Mouse (Mus musculus) ES-Bruce4 (cell line): ENCODE data around the gene Nkiras2.

Source experiments
- CTCF ChIP-seq: IDR thresholded peaks from one replicate; pipeline ENCODE4 v1.8.1; 2011; ENCODE audit warnings: low read depth, low read length
- EP300 ChIP-seq: IDR thresholded peaks from 2 replicates; pipeline ENCODE4 v1.6.1; 2011; ENCODE audit warnings: low read depth, low read length; ENCODE audit not compliant: insufficient read depth
- POLR2A ChIP-seq: IDR thresholded peaks from one replicate; pipeline ENCODE4 v1.8.1; 2011; ENCODE audit warnings: low read length; ENCODE audit not compliant: insufficient read depth

- TF ChIP-seq CTCF (no peak), POLR2A (no peak), EP300 (no peak)
Observed at GRCm38 (mm10) chr11:100656458-100656857, 37.4 kb downstream of the Nkiras2 start.
